Mouse (Mus musculus) heart, embryonic 12.5 days (tissue): Measurements from ENCODE around the gene Ppp2r3d. TPM values are rescaled to one million over a fixed set of nuclear protein-coding genes. Genes with fewer than 3 reads are reported as not detected.
A peak's percentile ranks its signal among the peaks of the same experiment; 100 is the strongest.

Experiments used
- ATAC-seq: fragments of 200-750 bp; cut with Nextera tagmentation; 2 replicates; pipeline ENCODE4 v1.8.0; 2017; ENCODE audit warnings: moderate TSS enrichment, moderate library complexity; ENCODE audit not compliant: insufficient number of reproducible peaks, low FRiP score
- H3K27ac ChIP-seq: fragments of 300-500 bp; sonication (generic); 2 replicates; pipeline ENCODE4 v1.5.1; 2016; ENCODE audit warnings: mild to moderate bottlenecking, moderate library complexity; ENCODE audit not compliant: poor library complexity, severe bottlenecking
- H3K27me3 ChIP-seq: fragments of 300-500 bp; sonication (generic); replicated peaks from 2 replicates; pipeline ENCODE4 v1.6.1; 2016; ENCODE audit warnings: mild to moderate bottlenecking, moderate library complexity
- H3K36me3 ChIP-seq: fragments of 300-500 bp; sonication (generic); 2 replicates; pipeline ENCODE4 v1.6.1; 2016; ENCODE audit warnings: mild to moderate bottlenecking, moderate library complexity
- H3K4me1 ChIP-seq: fragments of 300-500 bp; sonication (generic); replicated peaks from 2 replicates; pipeline ENCODE4 v1.6.1; 2016; ENCODE audit warnings: mild to moderate bottlenecking
- H3K4me2 ChIP-seq: fragments of 300-500 bp; sonication (generic); 2 replicates; pipeline ENCODE4 v1.6.1; 2016; ENCODE audit warnings: mild to moderate bottlenecking, moderate library complexity
- H3K4me3 ChIP-seq: fragments of 300-500 bp; sonication (generic); 2 replicates; pipeline ENCODE4 v1.5.1; 2016; ENCODE audit warnings: mild to moderate bottlenecking
- H3K9ac ChIP-seq: fragments of 300-500 bp; sonication (generic); 2 replicates; pipeline ENCODE4 v1.6.1; 2016; ENCODE audit warnings: mild to moderate bottlenecking, moderate library complexity
- H3K9me3 ChIP-seq: fragments of 300-500 bp; sonication (generic); replicated peaks from 2 replicates; pipeline ENCODE4 v1.6.1; 2016; ENCODE audit warnings: mild to moderate bottlenecking, moderate library complexity
- WGBS: fragments of 180-500 bp; shearing (Covaris S2); methylation state at CpG from one replicate; pipeline ENCODE4 v1.1.7; 2016; 5-methylcytosine and 5-hydroxymethylcytosine counted together
- polyA plus RNA-seq: library from polyadenylated mRNA; unstranded; fragments of >200 nt; fragmentation: Nextera tagmentation; extraction: Ambion mirVana; gene quantifications from 2 replicates; pipeline ENCODE4 v1.2.1, GENCODE M21; 2016

Ppp2r3d gene
- polyA plus RNA-seq, 1 experiment from 2014 or later: 147 TPM

DNA sequence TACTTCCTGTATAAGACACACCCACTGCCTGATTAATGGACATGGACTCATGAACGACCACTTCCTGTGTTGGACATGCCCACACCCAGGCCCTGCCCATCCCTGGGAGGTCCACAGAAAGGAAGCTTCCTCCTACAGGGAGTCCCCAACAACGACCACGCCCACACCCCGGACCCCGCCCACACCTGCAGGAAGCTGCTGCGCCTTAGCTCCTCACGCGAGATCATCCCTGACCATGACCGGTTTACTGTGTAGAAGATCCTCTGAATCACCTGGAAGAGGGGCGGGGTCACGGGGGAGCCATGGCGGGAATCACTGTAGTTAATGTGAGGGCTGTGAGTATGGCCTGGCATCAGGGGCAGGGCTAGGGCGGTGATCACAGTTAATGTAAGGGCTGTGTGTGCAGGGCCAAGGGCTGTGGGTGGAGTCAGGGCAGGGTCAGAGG, 37.3 kb downstream of the Ppp2r3d start:
- Histone ChIP-seq H3K4me1 (no peaks in the 10 kb centered on the region), H3K36me3 (peaks cover 38% of the 10 kb centered on the region), H3K4me2 (no peak overlapping the region), H3K27ac (no peak overlapping the region), H3K9me3 (peaks cover 36% of the 10 kb centered on the region), H3K4me3 (no peak overlapping the region), H3K9ac (no peak overlapping the region), H3K27me3 (no peaks in the 10 kb centered on the region)
- 90% methylated on average over 13 of the region's 13 CpGs for WGBS
- peak; percentile 61 for ATAC-seq

DNA sequence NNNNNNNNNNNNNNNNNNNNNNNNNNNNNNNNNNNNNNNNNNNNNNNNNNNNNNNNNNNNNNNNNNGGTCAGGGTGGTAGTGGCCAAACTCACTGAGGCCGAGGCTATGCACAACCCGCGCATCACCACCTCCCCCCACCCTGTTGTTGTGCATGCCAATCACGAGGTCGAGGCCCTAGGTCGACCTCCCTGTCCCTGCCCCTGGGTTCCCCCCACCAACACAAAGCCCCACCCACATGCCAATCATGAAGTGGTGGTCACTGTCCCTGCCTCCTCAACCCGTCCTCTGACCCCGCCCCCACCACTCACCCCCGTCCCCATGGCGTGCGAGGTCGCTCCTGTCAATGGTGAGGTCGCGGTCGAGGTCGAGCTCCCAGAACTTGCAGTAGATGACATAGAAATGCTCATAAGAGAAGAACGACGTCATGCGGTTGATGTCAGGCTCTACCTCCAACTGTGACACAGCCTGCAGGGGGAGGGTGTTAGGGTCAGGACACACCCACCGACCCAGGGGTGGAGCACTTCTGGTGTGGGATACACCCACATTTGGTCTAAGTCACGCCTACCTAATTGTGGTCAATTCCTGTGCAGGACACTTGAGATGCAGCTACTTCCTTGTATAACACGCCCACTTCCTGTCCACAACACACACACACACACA, 37.9 kb downstream of the Ppp2r3d start:
- peak; percentile 29 for ATAC-seq
- no peaks in the 10 kb centered on the region for H3K4me1 ChIP-seq
- no peak overlapping the region for H3K4me2 ChIP-seq
- H3K27me3 ChIP-seq: no peaks in the 10 kb centered on the region
- H3K9ac ChIP-seq: no peak overlapping the region
- 96% methylated on average over 19 of the region's 22 CpGs for WGBS
- no peak overlapping the region for H3K27ac ChIP-seq
- peaks cover 36% of the 10 kb centered on the region for H3K9me3 ChIP-seq
- no peak overlapping the region for H3K4me3 ChIP-seq
- peaks cover 38% of the 10 kb centered on the region for H3K36me3 ChIP-seq

GRCm38 (mm10) chr9:124425411-124425885, 51.2 kb downstream of the Ppp2r3d start:
- H3K27me3 ChIP-seq: no peaks in the 10 kb centered on the region
- under 1% methylated on average over 47 of the region's 47 CpGs for WGBS
- ATAC-seq: peak; percentile 29
- H3K4me2 ChIP-seq: peak overlapping the region; percentile 71
- H3K9me3 ChIP-seq: no peaks in the 10 kb centered on the region
- H3K4me1 ChIP-seq: no peaks in the 10 kb centered on the region
- H3K4me3 ChIP-seq: peak overlapping the region; percentile 75
- H3K27ac ChIP-seq: peak overlapping the region; percentile 99
- H3K36me3 ChIP-seq: no peaks in the 10 kb centered on the region
- peak overlapping the region; percentile 35; the same call in 1 of the 2 replicates for H3K9ac ChIP-seq

GRCm38 (mm10) chr9:124424542-124425410, 51.9 kb downstream of the Ppp2r3d start:
- peak; percentile 73 for ATAC-seq
- Histone ChIP-seq H3K9me3 (no peaks in the 10 kb centered on the region), H3K27me3 (no peaks in the 10 kb centered on the region), H3K36me3 (no peaks in the 10 kb centered on the region), H3K4me2 (peak overlapping the region; percentile 71), H3K4me3 (peak overlapping the region; percentile 75), H3K27ac (peak overlapping the region; percentile 99), H3K9ac (peak overlapping the region; percentile 83; the same call in 1 of the 2 replicates), H3K4me1 (no peaks in the 10 kb centered on the region)
- WGBS: under 1% methylated on average over 48 of the region's 48 CpGs

DNA sequence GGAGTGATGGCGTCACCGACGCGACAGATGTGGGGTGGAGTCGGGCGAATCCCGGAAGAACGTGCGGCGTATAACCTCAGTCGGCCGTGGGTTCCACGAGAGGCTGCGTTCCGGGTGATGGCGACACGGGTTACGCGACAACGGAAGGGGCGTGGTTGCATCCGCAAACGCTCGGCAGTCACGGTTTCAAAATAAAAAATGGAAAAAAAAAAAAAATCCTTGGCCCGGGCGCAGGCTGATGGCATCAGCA, 52.5 kb downstream of the Ppp2r3d start:
- WGBS: 0% methylated on average over 27 of the region's 27 CpGs
- H3K27me3 ChIP-seq: no peaks in the 10 kb centered on the region
- peak overlapping the region; percentile 75 for H3K4me3 ChIP-seq
- no peaks in the 10 kb centered on the region for H3K4me1 ChIP-seq
- H3K27ac ChIP-seq: peak overlapping the region; percentile 99
- H3K4me2 ChIP-seq: peak overlapping the region; percentile 71
- H3K36me3 ChIP-seq: no peaks in the 10 kb centered on the region
- ATAC-seq: no peak
- peak overlapping the region; percentile 83 for H3K9ac ChIP-seq
- H3K9me3 ChIP-seq: no peaks in the 10 kb centered on the region

DNA sequence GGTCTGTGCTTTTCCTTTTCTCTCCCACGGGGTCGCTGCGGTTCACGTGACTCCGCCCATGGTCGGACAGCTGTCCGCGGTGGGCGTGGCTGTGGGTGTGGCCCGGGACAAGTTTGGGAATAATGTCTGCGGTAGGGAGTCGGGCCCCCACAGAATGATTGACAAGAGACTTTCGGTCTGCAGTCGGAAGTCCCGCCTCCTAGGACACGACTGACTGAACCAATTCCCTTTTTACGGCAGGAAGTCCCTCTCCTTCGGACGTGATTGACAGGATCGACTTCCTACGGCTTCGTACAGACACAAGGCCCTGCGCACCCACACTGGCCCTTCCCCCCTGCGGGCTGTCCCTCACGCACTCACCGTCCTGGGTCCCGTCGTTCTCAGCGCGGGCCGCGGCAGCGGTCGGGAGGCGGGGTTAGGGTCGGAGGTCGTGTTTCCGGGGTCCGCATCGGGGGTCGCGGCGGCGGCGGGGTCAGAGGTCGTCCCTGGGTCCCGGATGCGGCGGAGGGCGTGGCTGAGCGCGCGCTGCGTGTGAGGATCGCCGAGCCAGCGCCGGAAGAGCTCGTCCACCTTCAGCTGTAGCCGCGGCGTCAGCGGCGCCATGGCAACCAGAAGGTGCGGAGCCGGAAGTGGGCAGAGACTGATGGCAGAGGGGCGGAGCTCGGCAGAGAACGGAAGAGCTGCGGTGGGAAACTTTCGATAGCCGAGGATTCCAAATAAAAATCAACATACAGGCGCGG, 53.0 kb downstream of the Ppp2r3d start:
- Histone ChIP-seq H3K36me3 (no peaks in the 10 kb centered on the region), H3K27me3 (no peaks in the 10 kb centered on the region), H3K9me3 (no peaks in the 10 kb centered on the region), H3K4me2 (peak overlapping the region; percentile 71), H3K27ac (peak overlapping the region; percentile 99), H3K4me1 (no peaks in the 10 kb centered on the region), H3K9ac (peak overlapping the region; percentile 83), H3K4me3 (peak overlapping the region; percentile 75)
- peak; percentile 77 for ATAC-seq
- WGBS: under 1% methylated on average over 74 of the region's 74 CpGs

DNA sequence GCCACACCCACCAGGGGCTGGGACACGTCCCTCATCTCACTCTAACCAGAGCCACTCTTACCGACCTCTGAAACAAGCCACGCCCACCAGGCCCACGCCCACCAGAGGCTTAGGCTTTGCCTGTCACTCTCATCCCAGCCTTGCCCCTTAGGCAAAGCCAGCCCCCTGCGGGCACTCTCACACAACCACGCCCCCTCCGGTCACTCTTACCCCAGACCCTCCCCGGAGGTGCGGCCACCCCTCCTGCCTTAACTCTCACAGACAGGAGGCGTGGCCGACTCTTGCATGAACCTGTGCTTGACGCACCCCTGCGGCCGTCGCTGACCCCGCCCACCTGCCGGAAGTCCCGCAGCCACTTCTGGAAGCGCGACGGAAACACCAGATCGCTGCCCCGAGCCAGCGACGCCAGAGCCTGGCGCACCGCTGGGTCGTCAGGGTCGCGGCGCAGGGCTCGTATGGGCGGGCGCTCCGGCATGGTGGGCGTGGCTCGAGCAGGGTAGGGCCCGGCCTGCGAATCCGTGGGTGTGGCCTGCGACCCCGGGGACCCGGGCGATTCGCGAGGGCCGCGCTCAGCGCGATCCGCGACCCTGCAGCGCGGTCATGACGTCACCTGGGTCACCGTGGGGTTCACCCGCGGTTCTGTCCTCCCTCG, 53.7 kb downstream of the Ppp2r3d start:
- Histone ChIP-seq H3K4me1 (no peaks in the 10 kb centered on the region), H3K27ac (peak overlapping the region; percentile 99), H3K36me3 (no peaks in the 10 kb centered on the region), H3K4me3 (peak overlapping the region; percentile 75), H3K4me2 (peak overlapping the region; percentile 71), H3K9me3 (no peaks in the 10 kb centered on the region), H3K9ac (peak overlapping the region; percentile 83), H3K27me3 (no peaks in the 10 kb centered on the region)
- ATAC-seq: peak; percentile 77
- under 1% methylated on average over 59 of the region's 59 CpGs for WGBS

DNA sequence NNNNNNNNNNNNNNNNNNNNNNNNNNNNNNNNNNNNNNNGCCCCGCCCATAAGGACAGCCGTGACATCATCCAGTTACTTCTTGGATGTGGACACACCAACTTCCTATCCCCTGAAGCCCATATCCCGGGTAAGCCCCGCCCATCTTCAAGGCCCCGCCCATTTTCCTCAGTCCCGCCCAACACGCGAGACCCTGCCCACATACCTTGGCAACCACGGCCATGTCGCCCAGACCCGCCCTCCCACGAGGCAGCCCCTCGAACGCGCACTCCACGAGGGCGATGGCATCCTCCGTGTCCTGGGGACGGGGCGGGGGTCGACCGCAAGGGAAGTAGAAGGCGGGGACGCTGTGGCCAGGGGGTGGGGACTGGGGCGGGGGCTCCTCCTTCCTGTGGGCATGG, 54.3 kb downstream of the Ppp2r3d start:
- 0 out of 2 replicates have a peak overlapping the region, but pooled peaks have one; percentile 52 for H3K9ac ChIP-seq
- no peaks in the 10 kb centered on the region for H3K36me3 ChIP-seq
- peak overlapping the region; percentile 75 for H3K4me3 ChIP-seq
- H3K9me3 ChIP-seq: no peaks in the 10 kb centered on the region
- H3K4me2 ChIP-seq: peak overlapping the region; percentile 71
- no peak for ATAC-seq
- WGBS: 2% methylated on average over 23 of the region's 25 CpGs
- no peaks in the 10 kb centered on the region for H3K27me3 ChIP-seq
- peak overlapping the region; percentile 99 for H3K27ac ChIP-seq
- no peaks in the 10 kb centered on the region for H3K4me1 ChIP-seq

- Histone ChIP-seq H3K27ac (no peak overlapping the region), H3K4me1 (no peaks in the 10 kb centered on the region), H3K4me3 (no peak overlapping the region), H3K4me2 (no peak overlapping the region), H3K9ac (no peak overlapping the region), H3K36me3 (no peaks in the 10 kb centered on the region), H3K9me3 (no peaks in the 10 kb centered on the region), H3K27me3 (no peaks in the 10 kb centered on the region)
- no peak for ATAC-seq
Observed at GRCm38 (mm10) chr9:124412921-124413320, 63.8 kb downstream of the Ppp2r3d start.

- H3K9ac ChIP-seq: no peak overlapping the region
- H3K4me1 ChIP-seq: no peaks in the 10 kb centered on the region
- no peaks in the 10 kb centered on the region for H3K36me3 ChIP-seq
- H3K9me3 ChIP-seq: no peaks in the 10 kb centered on the region
- no peak for ATAC-seq
- no peak overlapping the region for H3K4me3 ChIP-seq
- H3K27ac ChIP-seq: no peak overlapping the region
- no peak overlapping the region for H3K4me2 ChIP-seq
- no peaks in the 10 kb centered on the region for H3K27me3 ChIP-seq
- 50% methylated on average over 1 of the region's 1 CpGs for WGBS
Observed at GRCm38 (mm10) chr9:124411553-124411952, 65.1 kb downstream of the Ppp2r3d start.
